23 mouse cellular contexts compared by ENCODE assay signal in genomic region chr5:63351108-63351507, GRCm38 (mm10).
DNase-seq lines count a peak whose midpoint lies in the region; ATAC-seq lines count a peak whose summit lies in the region.
"Had no signal": no experiment of that assay in that cellular context is flagged by ENCODE, and none has a peak within 500 bp of the region (broad histone marks: within the 10 kb centered on the region; RNA-seq: fewer than 3 reads in every experiment).

No protein-coding gene starts in this region.

- no peak overlapping the region for H3K9ac ChIP-seq in embryonic facial prominence, embryonic 11.5 days (replicated peaks; ENCODE audit: low read length)
- H3K9ac ChIP-seq in limb, embryonic 13.5 days = no peak overlapping the region
- H3K9ac ChIP-seq: embryonic facial prominence, embryonic 13.5 days; forebrain, embryonic 13.5 days; hindbrain, embryonic 12.5 days; hindbrain, embryonic 15.5 days had no signal

- H3K9me3 ChIP-seq in embryonic facial prominence, embryonic 11.5 days (replicated peaks; ENCODE audit: control insufficient read depth, low read length) = no peaks in the 10 kb centered on the region
- no peaks in the 10 kb centered on the region for H3K9me3 ChIP-seq in embryonic facial prominence, embryonic 10.5 days
- no peaks in the 10 kb centered on the region for H3K9me3 ChIP-seq in limb, embryonic 13.5 days
- no peaks in the 10 kb centered on the region for H3K9me3 ChIP-seq in limb, embryonic 10.5 days (replicated peaks)
- H3K9me3 ChIP-seq: embryonic facial prominence, embryonic 13.5 days; forebrain, embryonic 10.5 days; forebrain, embryonic 13.5 days; hindbrain, embryonic 12.5 days; hindbrain, embryonic 15.5 days had no signal

- no peak overlapping the region for H3K4me3 ChIP-seq in embryonic facial prominence, embryonic 11.5 days (ENCODE audit: low read depth, low read length)
- no peak overlapping the region for H3K4me3 ChIP-seq in embryonic facial prominence, embryonic 10.5 days
- H3K4me3 ChIP-seq in limb, embryonic 13.5 days = no peak overlapping the region
- no peak overlapping the region for H3K4me3 ChIP-seq in limb, embryonic 10.5 days
- H3K4me3 ChIP-seq: embryonic facial prominence, embryonic 13.5 days; forebrain, embryonic 10.5 days; forebrain, embryonic 13.5 days; gastrocnemius, adult 2 months; hindbrain, embryonic 12.5 days; hindbrain, embryonic 15.5 days had no signal

- WGBS in embryonic facial prominence, embryonic 11.5 days = 36% methylated on average over 2 of the region's 2 CpGs
- WGBS in embryonic facial prominence, embryonic 10.5 days = 65% methylated on average over 2 of the region's 2 CpGs
- WGBS in limb, embryonic 13.5 days = 53% methylated on average over 2 of the region's 2 CpGs
- 85% methylated on average over 2 of the region's 2 CpGs for WGBS in limb, embryonic 10.5 days

- H3K36me3 ChIP-seq in embryonic facial prominence, embryonic 11.5 days (replicated peaks; ENCODE audit: control insufficient read depth, insufficient read depth, low read depth, low read length) = no peaks in the 10 kb centered on the region
- H3K36me3 ChIP-seq in embryonic facial prominence, embryonic 10.5 days (replicated peaks) = no peaks in the 10 kb centered on the region
- no peaks in the 10 kb centered on the region for H3K36me3 ChIP-seq in limb, embryonic 13.5 days
- H3K36me3 ChIP-seq in limb, embryonic 10.5 days = no peaks in the 10 kb centered on the region
- H3K36me3 ChIP-seq: embryonic facial prominence, embryonic 13.5 days; forebrain, embryonic 10.5 days; hindbrain, embryonic 12.5 days; hindbrain, embryonic 15.5 days had no signal

- ATAC-seq in embryonic facial prominence, embryonic 11.5 days (replicated peaks; ENCODE audit: insufficient number of reproducible peaks, low FRiP score, low TSS enrichment, low read depth) = no peak
- peak; percentile 67 for ATAC-seq in limb, embryonic 13.5 days (ENCODE audit: low FRiP score, low read depth)
- ATAC-seq: CD4-positive, CD25-positive, alpha-beta regulatory T cell, adult 4 months; forebrain, embryonic 13.5 days; forebrain, embryonic 16.5 days had no signal

- H3K4me1 ChIP-seq in embryonic facial prominence, embryonic 11.5 days (ENCODE audit: control insufficient read depth, insufficient read depth, low read length) = no peaks in the 10 kb centered on the region
- no peaks in the 10 kb centered on the region for H3K4me1 ChIP-seq in embryonic facial prominence, embryonic 10.5 days
- no peaks in the 10 kb centered on the region for H3K4me1 ChIP-seq in limb, embryonic 13.5 days
- H3K4me1 ChIP-seq in limb, embryonic 10.5 days = no peaks in the 10 kb centered on the region
- H3K4me1 ChIP-seq: forebrain, embryonic 10.5 days; forebrain, embryonic 13.5 days; hindbrain, embryonic 12.5 days; hindbrain, embryonic 15.5 days had no signal

- peak; percentile 62 for DNase-seq in embryonic facial prominence, embryonic 11.5 days (ENCODE audit: low spot score)
- DNase-seq in embryonic facial prominence, embryonic 10.5 days (ENCODE audit: low spot score) = no peak
- DNase-seq in limb, embryonic 10.5 days (ENCODE audit: low spot score) = no peak
- peak; percentile 1 for DNase-seq in forelimb bud, embryonic 11.5 days (ENCODE audit: low read depth, low spot score)
- DNase-seq in urinary bladder, postnatal 4 days (ENCODE audit: low spot score in 2 of 2) = no peak
- DNase-seq: adrenal gland, adult 2 months; adrenal gland, postnatal 25 days; cerebellum, adult 11-12 months; cerebellum, adult 8-10 months; cerebellum, postnatal 10 days; cerebellum, postnatal 36 days; gastrocnemius, adult 2 months; gastrocnemius, postnatal 14 days; heart, adult 11 months had no signal

- H3K27ac ChIP-seq in embryonic facial prominence, embryonic 11.5 days (replicated peaks; ENCODE audit: low read depth, low read length) = no peak overlapping the region
- no peak overlapping the region for H3K27ac ChIP-seq in embryonic facial prominence, embryonic 10.5 days (replicated peaks)
- no peak overlapping the region for H3K27ac ChIP-seq in limb, embryonic 13.5 days
- H3K27ac ChIP-seq in limb, embryonic 10.5 days = no peak overlapping the region
- H3K27ac ChIP-seq: embryonic facial prominence, embryonic 13.5 days; forebrain, embryonic 10.5 days; forebrain, embryonic 13.5 days; gastrocnemius, adult 2 months; hindbrain, embryonic 12.5 days; hindbrain, embryonic 15.5 days had no signal

- no peaks in the 10 kb centered on the region for H3K27me3 ChIP-seq in embryonic facial prominence, embryonic 11.5 days (ENCODE audit: control insufficient read depth, insufficient read depth, low read length)
- no peaks in the 10 kb centered on the region for H3K27me3 ChIP-seq in embryonic facial prominence, embryonic 10.5 days (replicated peaks; ENCODE audit: low read depth, poor library complexity, severe bottlenecking)
- no peaks in the 10 kb centered on the region for H3K27me3 ChIP-seq in limb, embryonic 13.5 days
- no peaks in the 10 kb centered on the region for H3K27me3 ChIP-seq in limb, embryonic 10.5 days (ENCODE audit: low read depth, poor library complexity, severe bottlenecking)
- H3K27me3 ChIP-seq: embryonic facial prominence, embryonic 13.5 days; forebrain, embryonic 13.5 days; hindbrain, embryonic 12.5 days; hindbrain, embryonic 15.5 days had no signal

- H3K4me2 ChIP-seq in embryonic facial prominence, embryonic 11.5 days (ENCODE audit: low read depth, low read length) = no peak overlapping the region
- H3K4me2 ChIP-seq in limb, embryonic 13.5 days (replicated peaks) = no peak overlapping the region
- H3K4me2 ChIP-seq: embryonic facial prominence, embryonic 13.5 days; forebrain, embryonic 13.5 days; heart, embryonic 11.5 days; hindbrain, embryonic 12.5 days; hindbrain, embryonic 15.5 days had no signal

Comparison
In these comparisons a context has a peak if more than half of its experiments do, and no peak if none do; other contexts are left out.
1. DNase-seq: peak in embryonic facial prominence, embryonic 11.5 days (single experiment) and forelimb bud, embryonic 11.5 days (single experiment); none in embryonic facial prominence, embryonic 10.5 days (single experiment), limb, embryonic 10.5 days (single experiment) and urinary bladder, postnatal 4 days (0 of 2).